Mouse (Mus musculus): ENCODE measurements around the gene Cers6. TPM values are rescaled to one million over a fixed set of nuclear protein-coding genes. Genes with fewer than 3 reads are reported as not detected.

Gene Cers6
- polyA plus RNA-seq, 1 experiment from 2014 or later = 28.8 TPM

- H3K4me1 ChIP-seq = peaks cover 32% of the 10 kb centered on the region
- H3K9me3 ChIP-seq = no peaks in the 10 kb centered on the region
- H3K27me3 ChIP-seq (replicated peaks; ENCODE audit: low read depth, poor library complexity, severe bottlenecking) = no peaks in the 10 kb centered on the region
- WGBS = 82% methylated on average over 3 of the region's 3 CpGs
- no peak overlapping the region for H3K27ac ChIP-seq (replicated peaks)
- H3K4me3 ChIP-seq = no peak overlapping the region
- DNase-seq (ENCODE audit: low spot score) = no peak
- no peaks in the 10 kb centered on the region for H3K36me3 ChIP-seq (replicated peaks)
Observed at GRCm38 (mm10) chr2:68888094-68888705, 27.0 kb downstream of the Cers6 start.

GRCm38 (mm10) chr2:68889661-68890170, 28.5 kb downstream of the Cers6 start:
- H3K36me3 ChIP-seq (replicated peaks) = no peaks in the 10 kb centered on the region
- H3K4me1 ChIP-seq = peaks cover 31% of the 10 kb centered on the region
- H3K9me3 ChIP-seq = no peaks in the 10 kb centered on the region
- H3K27me3 ChIP-seq (replicated peaks; ENCODE audit: low read depth, poor library complexity, severe bottlenecking) = no peaks in the 10 kb centered on the region
- WGBS = 86% methylated on average over 5 of the region's 5 CpGs
- H3K4me3 ChIP-seq = no peak overlapping the region
- DNase-seq (ENCODE audit: low spot score) = no peak
- no peak overlapping the region for H3K27ac ChIP-seq (replicated peaks)

DNA sequence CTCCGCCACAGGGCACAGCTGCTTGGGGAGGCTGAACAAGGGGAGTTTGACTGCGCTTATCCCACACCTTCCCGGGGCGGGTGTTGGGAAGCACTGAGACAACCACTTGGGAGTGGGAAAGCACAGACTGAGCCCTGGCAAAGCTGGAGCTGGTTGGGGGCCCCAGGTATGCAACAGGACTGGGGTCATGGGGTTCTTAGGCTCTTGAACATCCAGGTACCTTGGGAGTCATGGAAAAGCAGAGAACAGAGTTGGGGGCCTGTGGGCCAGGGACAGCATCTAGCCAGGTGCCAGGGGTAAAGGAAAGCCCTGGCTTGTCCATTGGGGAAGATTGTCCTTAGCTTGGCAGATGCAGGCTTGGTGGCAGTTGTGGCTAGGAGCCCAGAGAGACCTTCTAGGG, 31.2 kb downstream of the Cers6 start:
- DNase-seq (ENCODE audit: low spot score) = no peak
- Histone ChIP-seq H3K9me3 (no peaks in the 10 kb centered on the region), H3K27me3 (replicated peaks; ENCODE audit: low read depth, poor library complexity, severe bottlenecking) (no peaks in the 10 kb centered on the region), H3K4me1 (peaks cover 18% of the 10 kb centered on the region), H3K27ac (replicated peaks) (no peak overlapping the region), H3K4me3 (no peak overlapping the region), H3K36me3 (replicated peaks) (no peaks in the 10 kb centered on the region)
- 93% methylated on average over 4 of the region's 4 CpGs for WGBS

DNA sequence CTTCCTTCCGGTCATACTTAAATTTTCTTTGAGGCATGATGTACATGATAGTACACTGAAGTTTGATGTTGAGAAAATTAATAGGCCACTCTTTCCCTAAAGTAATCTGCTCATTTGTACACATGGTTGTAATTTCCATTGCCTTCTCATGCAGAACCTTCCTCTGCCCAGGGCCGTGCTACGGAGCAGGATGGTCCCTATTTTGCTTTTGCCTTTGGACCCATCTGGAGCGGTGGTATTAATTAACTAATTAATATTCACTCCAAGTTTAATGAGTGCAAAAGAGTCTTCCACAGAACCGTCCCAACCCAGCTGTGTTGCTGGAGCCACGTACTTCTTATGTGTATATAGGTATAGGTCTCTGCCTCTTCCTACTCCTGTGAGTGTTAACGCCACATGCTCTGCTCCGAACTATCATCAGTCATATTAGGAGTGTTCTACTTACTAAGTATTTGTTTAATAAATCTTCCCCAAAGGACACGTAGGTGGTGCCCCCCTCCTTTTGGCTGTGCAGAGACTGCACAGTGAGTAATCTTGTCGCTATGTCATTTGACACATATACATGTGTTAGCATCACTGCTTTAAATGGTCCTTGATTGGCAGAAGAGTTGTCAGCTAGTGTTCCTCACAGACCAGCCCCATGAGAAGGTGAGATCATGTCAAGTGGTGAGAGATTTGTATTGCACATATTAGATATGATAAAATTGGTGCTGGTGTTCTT, 34.0 kb downstream of the Cers6 start:
- 76% methylated on average over 10 of the region's 10 CpGs for WGBS
- no peak for DNase-seq (ENCODE audit: low spot score)

GRCm38 (mm10) chr2:68896196-68896595, 35.0 kb downstream of the Cers6 start:
- 89% methylated on average over 4 of the region's 4 CpGs for WGBS
- Histone ChIP-seq H3K4me3 (no peak overlapping the region), H3K27ac (replicated peaks) (no peak overlapping the region), H3K27me3 (replicated peaks; ENCODE audit: low read depth, poor library complexity, severe bottlenecking) (no peaks in the 10 kb centered on the region), H3K9me3 (no peaks in the 10 kb centered on the region), H3K4me1 (peaks cover 10% of the 10 kb centered on the region), H3K36me3 (replicated peaks) (no peaks in the 10 kb centered on the region)
- no peak for DNase-seq (ENCODE audit: low spot score)

More for the DNA sequence above, 34.0 kb downstream of the Cers6 start:
- Histone ChIP-seq H3K36me3 (replicated peaks) (no peaks in the 10 kb centered on the region), H3K27me3 (replicated peaks; ENCODE audit: low read depth, poor library complexity, severe bottlenecking) (no peaks in the 10 kb centered on the region), H3K4me3 (no peak overlapping the region), H3K27ac (replicated peaks) (no peak overlapping the region), H3K4me1 (peaks cover 10% of the 10 kb centered on the region), H3K9me3 (no peaks in the 10 kb centered on the region)

- WGBS = 92% methylated on average over 7 of the region's 7 CpGs
- H3K9me3 ChIP-seq = 0 out of 2 replicates have a peak, but pooled peaks cover 3% of the 10 kb centered on the region
- no peaks in the 10 kb centered on the region for H3K27me3 ChIP-seq (replicated peaks; ENCODE audit: low read depth, poor library complexity, severe bottlenecking)
- no peak overlapping the region for H3K4me3 ChIP-seq
- no peaks in the 10 kb centered on the region for H3K36me3 ChIP-seq (replicated peaks)
- H3K4me1 ChIP-seq = peaks cover 6% of the 10 kb centered on the region
- H3K27ac ChIP-seq (replicated peaks) = no peak overlapping the region
- DNase-seq (ENCODE audit: low spot score) = no peak
Observed at GRCm38 (mm10) chr2:68899770-68900521, 38.7 kb downstream of the Cers6 start.

GRCm38 (mm10) chr2:68900640-68901378, 39.6 kb downstream of the Cers6 start:
- no peaks in the 10 kb centered on the region for H3K36me3 ChIP-seq (replicated peaks)
- 0 out of 2 replicates have a peak, but pooled peaks cover 3% of the 10 kb centered on the region for H3K9me3 ChIP-seq
- H3K4me1 ChIP-seq = no peaks in the 10 kb centered on the region
- H3K4me3 ChIP-seq = no peak overlapping the region
- DNase-seq (ENCODE audit: low spot score) = no peak
- no peaks in the 10 kb centered on the region for H3K27me3 ChIP-seq (replicated peaks; ENCODE audit: low read depth, poor library complexity, severe bottlenecking)
- no peak overlapping the region; the same call in 1 of the 2 replicates for H3K27ac ChIP-seq (replicated peaks)
- 78% methylated on average over 9 of the region's 9 CpGs for WGBS

GRCm38 (mm10) chr2:68901708-68902107, 40.5 kb downstream of the Cers6 start:
- WGBS = 93% methylated on average over 2 of the region's 2 CpGs
- DNase-seq (ENCODE audit: low spot score) = no peak
- Histone ChIP-seq H3K4me1 (no peaks in the 10 kb centered on the region), H3K36me3 (replicated peaks) (0 out of 2 replicates have a peak, but pooled peaks cover 2% of the 10 kb centered on the region), H3K4me3 (no peak overlapping the region), H3K27ac (replicated peaks) (no peak overlapping the region), H3K27me3 (replicated peaks; ENCODE audit: low read depth, poor library complexity, severe bottlenecking) (no peaks in the 10 kb centered on the region), H3K9me3 (peaks cover 6% of the 10 kb centered on the region; the same call in 1 of the 2 replicates)

DNA sequence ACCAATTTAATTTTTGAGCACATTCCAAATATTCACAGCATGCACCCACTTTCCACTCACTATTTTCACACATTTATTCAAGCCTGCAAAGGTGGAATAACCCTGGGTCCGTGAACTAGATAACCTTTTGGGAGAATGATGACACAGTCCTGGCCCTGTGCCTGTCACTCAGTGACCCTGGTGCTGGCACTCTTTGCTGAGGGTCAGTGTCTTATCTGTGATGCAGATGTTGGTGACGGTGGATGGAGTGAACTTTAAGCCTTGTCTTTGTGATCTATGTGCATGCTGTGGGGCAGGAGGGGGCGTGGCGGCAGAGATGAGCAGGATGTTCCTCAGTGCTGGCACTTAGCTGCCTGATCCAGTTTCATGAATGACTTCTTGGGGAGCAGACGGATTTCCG, 41.3 kb downstream of the Cers6 start:
- no peak for DNase-seq (ENCODE audit: low spot score)
- Histone ChIP-seq H3K27ac (replicated peaks) (no peak overlapping the region), H3K36me3 (replicated peaks) (0 out of 2 replicates have a peak, but pooled peaks cover 2% of the 10 kb centered on the region), H3K27me3 (replicated peaks; ENCODE audit: low read depth, poor library complexity, severe bottlenecking) (no peaks in the 10 kb centered on the region), H3K4me3 (no peak overlapping the region), H3K4me1 (no peaks in the 10 kb centered on the region), H3K9me3 (peaks cover 6% of the 10 kb centered on the region; the same call in 1 of the 2 replicates)
- 89% methylated on average over 6 of the region's 6 CpGs for WGBS

GRCm38 (mm10) chr2:68906921-68907320, 45.7 kb downstream of the Cers6 start:
- WGBS = 93% methylated on average over 3 of the region's 3 CpGs
- DNase-seq (ENCODE audit: low spot score) = no peak
- H3K36me3 ChIP-seq (replicated peaks) = 0 out of 2 replicates have a peak, but pooled peaks cover 2% of the 10 kb centered on the region

GRCm38 (mm10) chr2:68907721-68908463, 46.7 kb downstream of the Cers6 start:
- Histone ChIP-seq H3K36me3 (replicated peaks) (0 out of 2 replicates have a peak, but pooled peaks cover 2% of the 10 kb centered on the region), H3K27ac (replicated peaks) (no peak overlapping the region), H3K27me3 (replicated peaks; ENCODE audit: low read depth, poor library complexity, severe bottlenecking) (no peaks in the 10 kb centered on the region), H3K9me3 (peaks cover 3% of the 10 kb centered on the region; the same call in 1 of the 2 replicates), H3K4me1 (no peaks in the 10 kb centered on the region), H3K4me3 (no peak overlapping the region)
- 85% methylated on average over 11 of the region's 11 CpGs for WGBS
- no peak for DNase-seq (ENCODE audit: low spot score)

More at GRCm38 (mm10) chr2:68906921-68907320, 45.7 kb downstream of the Cers6 start:
- Histone ChIP-seq H3K4me1 (no peaks in the 10 kb centered on the region), H3K9me3 (peaks cover 6% of the 10 kb centered on the region; the same call in 1 of the 2 replicates), H3K27ac (replicated peaks) (no peak overlapping the region), H3K4me3 (no peak overlapping the region), H3K27me3 (replicated peaks; ENCODE audit: low read depth, poor library complexity, severe bottlenecking) (no peaks in the 10 kb centered on the region)

Data from embryonic facial prominence, embryonic 10.5 days (tissue).